Mouse (Mus musculus) forebrain, embryonic 14.5 days (tissue): ENCODE measurements around the gene Gcm2. TPM values are rescaled to one million over a fixed set of nuclear protein-coding genes. Genes with fewer than 3 reads are reported as not detected.

Experiments used
- ATAC-seq: fragments of 200-750 bp; cut with Nextera tagmentation; 2 replicates; pipeline ENCODE4 v1.8.0; 2017; ENCODE audit warnings: mild to moderate bottlenecking, moderate library complexity
- DNase-seq: peaks from one replicate; pipeline ENCODE4 v3.0.0-alpha.2; 2015; ENCODE audit warnings: low spot score
- H3K27ac ChIP-seq: fragments of 300-500 bp; sonication (generic); 2 replicates; pipeline ENCODE4 v1.5.1; 2014; ENCODE audit warnings: low read depth, mild to moderate bottlenecking, control low read depth, low read length, moderate library complexity
- H3K27me3 ChIP-seq: fragments of 300-500 bp; sonication (generic); replicated peaks from 2 replicates; pipeline ENCODE4 v1.6.1; 2014; ENCODE audit warnings: low read length, control low read depth, mixed read lengths; ENCODE audit not compliant: control insufficient read depth, insufficient read depth
- H3K36me3 ChIP-seq: fragments of 300-500 bp; sonication (generic); 2 replicates; pipeline ENCODE4 v1.6.1; 2014; ENCODE audit warnings: low read length, control low read depth; ENCODE audit not compliant: control insufficient read depth, insufficient read depth
- H3K4me1 ChIP-seq: fragments of 300-500 bp; sonication (generic); 2 replicates; pipeline ENCODE4 v1.6.1; 2014; ENCODE audit warnings: antibody characterized with exemption, low read length, control low read depth; ENCODE audit not compliant: control insufficient read depth, insufficient read depth
- H3K4me2 ChIP-seq: fragments of 300-500 bp; sonication (generic); 2 replicates; pipeline ENCODE4 v1.6.1; 2014; ENCODE audit warnings: mild to moderate bottlenecking, control low read depth, low read length
- H3K4me3 ChIP-seq: fragments of 300-500 bp; sonication (generic); 2 replicates; pipeline ENCODE4 v1.5.1; 2014; ENCODE audit warnings: low read depth, low read length, control low read depth
- H3K9ac ChIP-seq: fragments of 300-500 bp; sonication (generic); 2 replicates; pipeline ENCODE4 v1.6.1; 2014; ENCODE audit warnings: mild to moderate bottlenecking, low read length, control low read depth, moderate library complexity
- H3K9me3 ChIP-seq: fragments of 300-500 bp; sonication (generic); replicated peaks from 2 replicates; pipeline ENCODE4 v1.6.1; 2016; ENCODE audit warnings: low read length, control low read depth, mixed read lengths; ENCODE audit not compliant: control insufficient read depth
- WGBS: fragments of 180-500 bp; shearing (Covaris S2); extraction: QIAGEN DNeasy Blood & Tissue Kit; methylation state at CpG from one replicate; pipeline ENCODE4 v1.1.7; 2014; 5-methylcytosine and 5-hydroxymethylcytosine counted together
- polyA plus RNA-seq: library from polyadenylated mRNA; unstranded; fragments of >200 nt; fragmentation: Nextera tagmentation; extraction: Ambion mirVana; gene quantifications from 2 replicates; pipeline ENCODE4 v1.2.1, GENCODE M21; 2014

The Gcm2 gene
- not detected in 2 replicates for polyA plus RNA-seq

DNA sequence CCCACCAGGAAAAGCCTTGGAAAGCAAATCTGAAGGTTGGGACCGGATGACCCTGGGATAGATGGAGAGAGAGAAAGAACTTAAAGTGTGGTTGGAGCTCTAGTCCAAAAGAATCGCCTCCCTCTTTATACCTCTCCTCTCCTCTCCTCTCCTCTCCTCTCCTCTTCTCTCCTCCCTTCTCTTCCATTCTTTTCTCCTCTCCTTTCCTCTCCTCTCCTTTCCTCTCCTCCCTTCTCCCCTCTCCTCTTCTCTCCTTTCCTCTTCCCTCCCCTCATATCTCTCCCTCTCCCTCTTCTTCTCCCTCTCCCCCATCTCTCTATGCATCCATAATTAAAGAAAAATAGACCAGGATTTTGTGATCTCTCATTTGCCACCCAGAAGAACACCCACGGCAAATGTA is at the start of gene Gcm2:
Gene Gcm2, minus strand, starts transcription at position 101 of the 400 bp plus-strand sequence.
- Histone ChIP-seq H3K36me3 (no peaks in the 10 kb centered on the region), H3K4me2 (no peak within 1 kb of the TSS), H3K9ac (no peak within 1 kb of the TSS), H3K9me3 (no peaks in the 10 kb centered on the region), H3K4me1 (no peaks in the 10 kb centered on the region), H3K27ac (no peak within 1 kb of the TSS), H3K27me3 (peaks cover 4% of the 10 kb centered on the region; the same call in 1 of the 2 replicates), H3K4me3 (no peak within 1 kb of the TSS)
- ATAC-seq (no peak), DNase-seq (no peak)
- 64% methylated on average over 3 of the region's 3 CpGs for WGBS

DNA sequence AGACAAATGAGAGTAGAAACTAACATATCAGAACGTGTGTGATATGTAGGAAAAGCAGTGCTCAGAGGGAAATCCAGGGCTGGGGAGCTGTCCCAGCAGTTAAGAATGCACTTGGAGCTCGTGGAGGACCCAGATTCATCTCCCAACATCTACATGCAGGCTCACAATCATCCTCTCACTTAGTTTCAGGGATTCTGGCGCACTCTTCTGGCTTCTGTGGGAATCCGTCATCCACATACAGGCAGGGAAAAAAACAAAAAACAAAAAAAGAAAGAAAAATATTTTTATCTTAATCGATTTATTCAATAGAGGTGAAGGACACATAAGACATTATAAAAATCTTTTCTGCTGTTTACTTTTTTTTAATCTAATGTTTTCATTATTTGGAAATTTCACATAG is 47.6 kb upstream of the Gcm2 start:
- H3K9ac ChIP-seq = no peak overlapping the region
- peak; percentile 25 for DNase-seq

DNA sequence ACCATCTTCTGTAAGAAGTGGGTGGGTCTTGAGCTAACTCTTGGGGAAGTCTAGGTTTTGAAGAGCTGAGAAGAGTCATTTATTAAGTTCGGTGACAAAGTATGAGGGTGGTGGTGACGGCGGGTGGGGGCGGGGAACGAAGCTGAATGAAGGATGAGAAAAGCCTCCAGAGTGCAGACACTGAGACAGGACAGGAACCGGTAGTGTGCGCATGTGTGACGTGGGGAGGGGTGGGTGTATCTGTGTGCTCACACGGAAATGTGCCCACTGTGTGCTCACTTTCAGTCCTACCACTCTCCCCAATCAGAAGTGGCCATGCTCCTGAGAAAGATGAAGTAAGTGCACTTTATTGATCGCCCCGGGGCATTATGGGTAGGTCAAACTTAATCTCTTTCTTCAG is 42.3 kb upstream of the Gcm2 start:
- DNase-seq (no peak), ATAC-seq (no peak)
- WGBS = 88% methylated on average over 11 of the region's 11 CpGs
- Histone ChIP-seq H3K4me1 (no peaks in the 10 kb centered on the region), H3K4me3 (no peak overlapping the region), H3K9ac (no peak overlapping the region), H3K27me3 (no peaks in the 10 kb centered on the region), H3K9me3 (no peaks in the 10 kb centered on the region), H3K27ac (no peak overlapping the region), H3K36me3 (no peaks in the 10 kb centered on the region), H3K4me2 (no peak overlapping the region)

More for the DNA sequence above, 47.6 kb upstream of the Gcm2 start:
- Histone ChIP-seq H3K4me1 (no peaks in the 10 kb centered on the region), H3K4me3 (no peak overlapping the region), H3K27me3 (no peaks in the 10 kb centered on the region), H3K4me2 (no peak overlapping the region), H3K27ac (no peak overlapping the region), H3K9me3 (no peaks in the 10 kb centered on the region), H3K36me3 (no peaks in the 10 kb centered on the region)
- no peak for ATAC-seq
- 72% methylated on average over 5 of the region's 5 CpGs for WGBS

DNA sequence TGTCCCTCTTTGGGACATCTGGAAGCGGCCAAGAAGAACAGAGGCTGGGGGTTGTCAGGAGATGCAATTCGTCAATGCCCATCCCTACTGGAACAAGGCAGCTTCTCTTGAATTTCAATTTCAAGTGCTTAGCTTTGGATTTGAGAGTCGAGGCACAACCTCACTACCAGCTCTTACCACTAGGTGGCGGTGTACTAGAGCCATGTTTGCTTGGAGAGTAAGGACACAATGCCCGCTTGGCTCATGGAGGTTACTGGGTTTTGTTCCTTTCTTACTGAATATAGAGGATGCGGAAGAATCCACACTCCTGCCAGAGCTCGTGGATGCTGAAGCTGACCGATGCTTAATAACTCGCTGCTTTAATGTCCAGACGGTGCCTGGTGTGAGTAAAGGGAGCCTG is 35.4 kb upstream of the Gcm2 start:
- DNase-seq (peak; percentile 62), ATAC-seq (no peak)
- H3K27ac ChIP-seq = no peak overlapping the region
- no peak overlapping the region for H3K4me2 ChIP-seq
- no peak overlapping the region for H3K4me3 ChIP-seq
- no peaks in the 10 kb centered on the region for H3K36me3 ChIP-seq
- H3K9me3 ChIP-seq = no peaks in the 10 kb centered on the region
- no peak overlapping the region for H3K9ac ChIP-seq
- WGBS = 78% methylated on average over 10 of the region's 10 CpGs
- no peaks in the 10 kb centered on the region for H3K27me3 ChIP-seq
- no peaks in the 10 kb centered on the region for H3K4me1 ChIP-seq

DNA sequence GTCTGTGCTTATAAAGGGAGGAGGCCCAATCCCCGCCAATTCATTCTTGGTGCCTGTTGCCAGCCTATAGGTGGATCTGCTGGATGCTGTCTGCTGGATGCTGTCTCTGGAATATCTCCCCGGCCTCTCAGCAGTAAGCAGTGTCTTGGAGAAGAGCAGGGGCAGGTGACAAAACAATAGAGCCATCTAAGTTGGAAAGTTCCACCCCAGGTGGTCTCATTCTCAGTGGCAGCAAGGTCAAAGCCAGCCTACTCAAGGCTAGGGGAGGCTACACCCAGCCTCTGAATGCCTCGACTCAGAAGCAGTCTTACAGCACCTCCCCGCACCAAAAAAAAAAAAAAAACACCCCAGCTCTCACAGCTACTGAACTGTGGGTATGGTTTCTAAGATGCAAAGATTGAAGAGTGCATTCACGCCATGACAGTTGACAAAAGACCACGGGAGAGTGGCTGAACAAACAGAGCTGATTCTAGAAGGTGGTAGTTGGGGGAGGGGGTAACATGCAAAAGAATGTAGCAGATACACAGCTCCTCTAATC is 34.7 kb upstream of the Gcm2 start:
- ATAC-seq = no peak
- no peak overlapping the region for H3K27ac ChIP-seq

DNA sequence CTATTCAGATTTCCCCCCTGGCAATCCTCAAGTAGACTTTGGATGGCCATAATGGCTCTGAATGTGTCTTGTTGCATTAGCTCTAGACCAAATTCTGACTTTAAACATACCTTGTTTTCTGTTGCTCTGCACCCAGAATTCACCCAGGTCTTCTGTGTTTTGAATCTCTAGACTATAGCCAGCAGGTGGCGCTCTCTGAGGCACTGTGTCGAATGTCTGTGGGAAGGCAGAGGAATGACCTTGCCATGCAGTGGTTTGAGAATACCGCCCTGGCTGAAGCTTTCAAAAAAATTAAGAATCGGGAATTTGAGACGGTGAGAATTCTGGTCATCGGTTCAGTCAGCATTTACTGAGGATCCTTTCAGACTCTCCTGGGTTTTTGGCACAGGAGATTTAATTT is 24.1 kb upstream of the Gcm2 start:
- Histone ChIP-seq H3K4me2 (no peak overlapping the region), H3K27ac (no peak overlapping the region), H3K9ac (no peak overlapping the region), H3K9me3 (no peaks in the 10 kb centered on the region), H3K27me3 (no peaks in the 10 kb centered on the region), H3K4me1 (no peaks in the 10 kb centered on the region), H3K4me3 (no peak overlapping the region), H3K36me3 (no peaks in the 10 kb centered on the region)
- DNase-seq (peak; percentile 87), ATAC-seq (no peak)
- WGBS = 9% methylated on average over 6 of the region's 6 CpGs

More for the DNA sequence above, 34.7 kb upstream of the Gcm2 start:
- 75% methylated on average over 6 of the region's 6 CpGs for WGBS
- H3K36me3 ChIP-seq = no peaks in the 10 kb centered on the region
- H3K9me3 ChIP-seq = no peaks in the 10 kb centered on the region
- H3K4me3 ChIP-seq = no peak overlapping the region
- no peak overlapping the region for H3K9ac ChIP-seq
- H3K27me3 ChIP-seq = no peaks in the 10 kb centered on the region
- H3K4me1 ChIP-seq = no peaks in the 10 kb centered on the region
- H3K4me2 ChIP-seq = no peak overlapping the region
- DNase-seq = no peak

DNA sequence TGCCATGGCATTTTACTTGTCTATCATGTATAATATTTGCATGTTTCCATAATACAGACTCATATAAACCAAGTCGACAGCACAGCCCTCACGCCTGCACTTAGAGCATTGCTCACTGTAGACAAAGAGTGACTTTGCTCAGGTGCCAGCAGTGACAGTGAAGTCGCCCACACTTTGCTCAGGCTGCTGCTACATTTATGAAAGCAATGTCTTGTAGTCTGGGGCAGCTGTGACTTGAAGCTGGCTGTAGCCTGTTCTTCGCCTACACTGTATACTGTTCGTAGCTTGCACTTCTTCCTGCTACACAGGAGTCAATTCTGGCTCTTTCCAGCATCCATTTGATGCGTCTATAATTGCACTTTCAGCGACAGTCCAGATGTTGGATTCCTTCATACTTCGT is 18.2 kb upstream of the Gcm2 start:
- no peak overlapping the region for H3K4me2 ChIP-seq
- 85% methylated on average over 8 of the region's 8 CpGs for WGBS
- no peak for ATAC-seq
- no peak for DNase-seq
- H3K9me3 ChIP-seq = no peaks in the 10 kb centered on the region
- H3K4me1 ChIP-seq = no peaks in the 10 kb centered on the region
- no peaks in the 10 kb centered on the region for H3K36me3 ChIP-seq
- no peak overlapping the region for H3K27ac ChIP-seq
- no peaks in the 10 kb centered on the region for H3K27me3 ChIP-seq
- H3K9ac ChIP-seq = no peak overlapping the region
- H3K4me3 ChIP-seq = no peak overlapping the region

DNA sequence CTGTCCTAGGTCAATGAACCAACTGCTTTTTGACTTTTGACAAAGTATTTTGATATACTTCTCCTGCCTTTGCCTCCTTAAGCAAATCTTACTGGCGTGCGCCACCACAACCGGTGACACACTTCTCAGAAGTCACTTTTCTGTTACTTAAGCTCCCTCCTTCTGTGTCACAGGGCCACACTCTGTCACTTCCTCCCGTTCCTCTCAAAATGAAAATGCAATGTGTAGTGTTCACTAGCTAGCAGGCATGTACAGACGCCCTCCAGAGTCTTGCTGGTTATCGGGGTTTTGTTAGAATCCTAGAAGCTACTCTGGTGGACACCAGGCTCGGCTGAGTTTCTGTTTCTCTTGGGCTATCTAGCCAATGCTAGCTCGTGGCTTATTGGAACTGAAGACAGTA is 17.5 kb upstream of the Gcm2 start:
- Histone ChIP-seq H3K4me3 (no peak overlapping the region), H3K27ac (no peak overlapping the region), H3K36me3 (no peaks in the 10 kb centered on the region), H3K4me2 (no peak overlapping the region), H3K4me1 (no peaks in the 10 kb centered on the region), H3K9me3 (no peaks in the 10 kb centered on the region), H3K27me3 (no peaks in the 10 kb centered on the region), H3K9ac (no peak overlapping the region)
- WGBS = 86% methylated on average over 8 of the region's 8 CpGs
- ATAC-seq (no peak), DNase-seq (no peak)

DNA sequence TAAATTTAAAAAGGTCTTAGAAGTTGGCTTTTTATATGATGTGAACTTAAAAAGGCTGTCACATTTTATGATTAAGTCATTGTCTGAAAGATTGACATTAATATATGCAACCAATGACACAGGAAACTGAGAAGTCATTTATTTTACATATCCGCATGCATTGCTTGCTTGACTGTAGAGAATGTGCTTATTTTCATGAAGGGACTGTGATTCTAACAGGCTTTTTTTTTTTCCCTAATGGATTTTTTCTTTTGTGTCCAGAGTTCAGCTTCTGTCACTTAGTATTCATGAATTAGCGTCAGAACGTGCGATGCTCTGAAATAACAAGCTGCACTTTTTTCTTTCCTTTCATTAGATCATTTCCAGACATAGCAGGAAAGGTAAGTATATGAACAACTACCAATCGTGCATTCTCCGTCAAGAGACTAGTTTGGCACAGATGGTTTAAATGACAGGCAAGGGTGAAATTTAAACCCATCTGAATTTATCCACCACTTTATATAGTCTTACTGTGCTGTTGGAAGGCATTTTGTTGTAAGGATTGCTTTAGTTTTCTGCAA is 12.9 kb upstream of the Gcm2 start:
- Histone ChIP-seq H3K9me3 (no peaks in the 10 kb centered on the region), H3K4me3 (no peak overlapping the region), H3K27me3 (no peaks in the 10 kb centered on the region), H3K4me2 (no peak overlapping the region), H3K4me1 (no peaks in the 10 kb centered on the region), H3K9ac (no peak overlapping the region), H3K36me3 (no peaks in the 10 kb centered on the region), H3K27ac (no peak overlapping the region)
- ATAC-seq (no peak), DNase-seq (peak; percentile 65)
- WGBS = 55% methylated on average over 6 of the region's 6 CpGs
